Comparison of ENCODE assay signal across 27 mouse cellular contexts in genomic region chr11:99108296-99108695, GRCm38 (mm10). TPM values are rescaled to one million over a fixed set of nuclear protein-coding genes. Genes with fewer than 3 reads are reported as not detected.
"Had no signal": no experiment of that assay in that cellular context is flagged by ENCODE, and none has a peak within 500 bp of the region (broad histone marks: within the 10 kb centered on the region; RNA-seq: fewer than 3 reads in every experiment).

No protein-coding gene starts in this region.

- H3K27me3 ChIP-seq: limb, embryonic 13.5 days; neural tube, embryonic 13.5 days; stomach, embryonic 15.5 days had no signal

- H3K9ac ChIP-seq: limb, embryonic 13.5 days; liver, embryonic 14.5 days; liver, postnatal 0 days; lung, embryonic 14.5 days; neural tube, embryonic 13.5 days; stomach, embryonic 15.5 days had no signal

- DNase-seq: kidney, adult 18-20 months; kidney, adult 9 months; kidney, postnatal 25 days; layer of hippocampus, adult 9-11 months; left cerebral cortex, postnatal 4 days; liver; liver, postnatal 0 days; lung, embryonic 14.5 days; lung, postnatal 10 days; lung, postnatal 4 days; midbrain, embryonic 14.5 days; retina, postnatal 1 day; right cerebral cortex, postnatal 25 days; spleen, adult 18-20 months; thymus, postnatal 25 days had no signal

- H3K36me3 ChIP-seq: limb, embryonic 13.5 days; neural tube, embryonic 13.5 days; stomach, embryonic 15.5 days had no signal

- H3K27ac ChIP-seq: kidney, postnatal 0 days; layer of hippocampus, adult 2 months; left cerebral cortex, adult 2 months; limb, embryonic 13.5 days; liver, embryonic 14.5 days; neural tube, embryonic 13.5 days; stomach, embryonic 15.5 days had no signal

- ATAC-seq: liver, postnatal 0 days had no signal

- H3K4me3 ChIP-seq: layer of hippocampus, adult 2 months; left cerebral cortex, adult 2 months; limb, embryonic 13.5 days; neural tube, embryonic 13.5 days; stomach, embryonic 15.5 days had no signal

- H3K4me2 ChIP-seq: limb, embryonic 13.5 days; lung, embryonic 14.5 days; midbrain, embryonic 11.5 days; neural tube, embryonic 13.5 days; stomach, embryonic 15.5 days had no signal

- H3K9me3 ChIP-seq: limb, embryonic 13.5 days; neural tube, embryonic 13.5 days; stomach, embryonic 15.5 days had no signal

RNA-seq across cellular contexts. Expression of gene Tns4, which starts 19.2 kb away (rescaled TPM):
- total RNA-seq: layer of hippocampus, adult 2 months; layer of hippocampus, postnatal 25 days; left cerebral cortex, postnatal 4 days; megakaryocyte-erythroid progenitor cell, adult 5-6 weeks had no signal

RNA-seq across cellular contexts. Expression of gene Ccr7, which starts 46.6 kb away (rescaled TPM):
- total RNA-seq: layer of hippocampus, adult 2 months; layer of hippocampus, postnatal 25 days; left cerebral cortex, adult 2 months; left cerebral cortex, postnatal 10 days; left cerebral cortex, postnatal 4 days; megakaryocyte-erythroid progenitor cell, adult 5-6 weeks; midbrain, postnatal 0 days had no signal
- polyA plus RNA-seq: midbrain, embryonic 11.5 days; midbrain, postnatal 0 days; neural tube, embryonic 13.5 days had no signal
